Mouse (Mus musculus): ENCODE results near the gene Dse.

Gene Dse

DNA sequence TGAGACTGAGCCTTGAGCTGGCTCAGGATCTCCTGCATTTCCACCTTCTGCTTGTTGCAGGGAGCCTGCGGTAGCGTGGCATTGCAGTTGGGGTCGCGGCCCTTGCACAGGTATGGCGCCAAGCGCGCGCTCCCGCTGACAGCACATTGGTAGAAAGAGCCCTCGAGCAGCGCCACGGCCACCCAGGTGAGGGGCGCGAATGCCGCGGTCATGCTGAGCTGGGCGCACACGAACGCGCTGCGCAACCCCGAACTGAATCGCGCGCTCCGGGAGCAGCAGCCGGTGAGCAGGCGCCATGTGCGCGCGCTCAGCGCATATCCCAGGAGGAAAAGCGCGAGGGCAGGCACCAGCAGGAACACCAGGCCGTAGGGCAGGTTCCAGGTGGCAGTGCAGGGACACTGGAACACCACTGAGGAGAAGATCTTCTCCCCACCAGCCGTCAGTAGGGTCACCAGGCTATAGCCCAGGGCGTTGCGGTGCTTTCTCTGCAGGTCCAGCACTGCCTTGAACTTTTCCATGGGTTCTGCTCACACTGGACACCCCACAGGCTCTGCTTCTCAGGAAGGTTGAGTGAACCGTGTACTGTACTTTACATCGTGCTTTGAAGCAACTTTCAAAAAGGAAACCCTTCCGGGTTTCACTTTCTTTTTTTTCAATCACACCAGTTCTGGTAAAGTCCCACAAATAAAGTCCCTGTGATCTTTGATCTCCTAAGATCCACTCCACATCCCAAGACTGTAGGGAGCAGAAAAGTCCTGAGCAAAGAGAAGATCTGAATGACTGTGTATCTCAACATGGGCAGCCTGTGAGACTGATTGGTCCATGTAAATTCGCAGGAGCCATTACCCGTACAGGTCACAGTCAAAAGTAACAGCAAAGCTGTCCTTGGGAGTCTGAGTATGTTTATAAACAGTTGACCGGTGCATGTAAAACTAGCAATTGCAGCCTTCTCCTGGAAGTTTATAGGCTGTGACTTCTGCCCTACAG, 79.8 kb downstream of the Dse start, which contains the start of gene Calhm6:
TSS of gene Calhm6 (minus strand) at position 593 of the 987 bp plus-strand sequence.
- no peak for DNase-seq

DNA sequence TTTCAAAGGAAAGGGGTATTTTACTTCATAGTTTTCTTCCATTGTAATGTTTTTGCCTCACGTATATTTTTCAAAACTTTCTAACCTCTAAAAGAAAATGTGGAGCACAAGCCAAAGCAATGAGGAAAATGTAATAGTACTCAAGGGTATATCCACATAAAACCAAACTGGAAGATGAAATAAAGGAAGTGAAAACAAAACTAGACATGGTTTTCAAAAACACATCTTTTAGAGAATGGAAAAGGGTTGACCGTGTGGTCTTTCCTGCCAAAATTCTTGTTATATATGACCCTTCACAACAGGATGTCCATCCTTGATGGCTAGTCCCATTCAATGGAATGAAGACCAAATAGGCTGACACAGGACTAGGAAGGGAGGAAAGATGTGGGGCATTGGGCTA, 89.1 kb downstream of the Dse start:
- no peak for DNase-seq

DNA sequence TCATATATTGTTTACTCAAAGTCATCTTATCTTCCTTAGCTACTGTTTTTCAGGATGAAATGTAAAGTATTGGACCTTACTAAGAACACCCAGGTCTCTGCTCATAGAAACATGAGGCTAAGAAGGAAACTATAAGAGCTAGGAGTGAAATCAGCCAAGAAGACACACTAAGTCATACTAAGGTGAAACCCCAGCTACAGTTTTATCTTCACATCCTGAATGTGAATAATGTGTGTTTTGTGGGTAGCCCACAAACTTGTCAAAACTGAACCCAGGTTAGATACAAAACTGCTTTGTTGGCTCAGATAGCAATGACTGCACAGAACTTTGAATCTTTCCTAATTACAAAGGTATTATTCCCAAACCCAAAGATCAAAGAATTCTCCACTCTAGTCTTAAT, 89.7 kb downstream of the Dse start:
- DNase-seq = no peak

DNA sequence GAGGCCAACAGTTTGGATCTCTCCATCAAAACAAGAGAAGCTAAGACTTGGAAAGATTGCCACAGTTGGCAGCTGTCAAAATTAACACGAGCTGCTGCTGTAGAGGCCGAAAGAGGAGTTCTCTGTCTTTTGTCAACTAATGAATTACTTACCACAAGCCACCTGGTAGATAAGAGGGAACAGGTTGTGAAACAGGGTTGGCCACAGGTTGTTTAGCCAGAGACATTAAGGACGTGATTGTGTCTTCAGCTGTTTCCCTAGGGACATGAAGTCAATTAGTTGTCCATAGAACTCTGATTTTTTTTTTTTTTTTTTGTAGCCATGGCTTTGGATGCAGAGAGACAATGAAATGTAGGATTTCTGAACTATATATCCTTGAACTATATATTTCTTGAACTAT, 90.4 kb downstream of the Dse start:
- no peak for DNase-seq

DNA sequence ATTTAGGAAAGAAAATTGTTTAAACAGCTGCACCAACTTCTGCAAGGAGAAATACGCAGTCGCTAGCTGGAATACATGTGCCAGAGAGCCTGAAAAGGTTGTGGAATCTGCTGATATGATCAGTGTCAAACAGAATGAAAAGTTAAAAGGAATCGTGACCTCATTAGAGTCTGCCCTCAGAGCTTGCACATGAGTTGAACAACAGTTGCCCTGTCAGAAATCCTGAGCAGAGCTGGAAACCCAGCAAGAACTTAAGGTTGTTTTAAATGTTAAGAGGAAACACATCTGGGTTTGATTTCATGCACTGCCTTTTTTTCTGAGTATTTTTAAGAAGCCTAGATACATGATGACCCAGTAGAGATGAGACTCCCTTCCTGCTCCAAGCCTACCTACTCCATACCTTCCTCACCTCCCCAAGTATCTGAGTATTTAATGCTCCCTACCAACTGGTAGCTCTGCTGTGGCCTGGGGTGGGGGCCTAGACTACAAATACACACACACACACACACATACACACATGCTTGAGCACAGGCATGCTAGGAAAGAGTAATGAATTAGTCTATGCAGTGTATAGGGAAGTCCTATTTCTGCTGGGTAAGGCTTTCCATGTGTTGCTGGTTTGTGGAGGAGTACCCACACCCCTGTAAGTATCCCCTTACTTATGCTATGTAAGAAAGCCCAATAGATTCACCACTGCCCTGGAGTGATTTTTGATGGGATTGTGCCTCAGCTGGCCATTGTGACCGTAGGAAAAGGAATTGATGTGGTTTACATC, 95.4 kb downstream of the Dse start:
- no peak for DNase-seq

DNA sequence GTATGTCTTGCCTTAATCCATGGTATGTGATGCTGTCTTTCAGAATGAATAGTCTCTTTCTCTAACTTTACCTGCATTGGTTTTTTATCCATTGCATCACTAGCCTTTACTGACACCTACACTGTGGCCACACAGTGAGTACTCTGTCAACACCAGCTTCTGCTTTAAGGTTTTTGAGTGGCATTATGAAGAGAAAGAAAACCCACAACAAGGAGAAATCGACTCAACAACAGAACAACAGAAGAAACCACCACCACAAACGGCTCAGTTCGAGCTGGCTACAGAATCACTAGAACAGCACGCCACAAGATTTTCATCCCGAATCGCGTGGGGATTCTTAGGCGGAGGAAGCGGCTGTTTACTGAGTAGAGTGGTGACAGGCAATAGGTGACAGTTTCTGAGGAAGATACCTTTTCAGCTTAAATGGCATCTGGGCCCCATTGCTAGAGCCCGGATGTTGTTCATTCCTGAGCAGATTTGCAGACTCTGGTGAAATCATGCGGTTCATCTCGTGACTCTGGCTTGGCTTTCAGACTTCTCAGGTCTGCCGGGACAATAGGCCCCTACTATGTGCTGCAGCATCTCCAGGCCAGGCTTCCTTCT, 96.6 kb downstream of the Dse start:
- DNase-seq = no peak
